10 mouse cellular contexts compared by ENCODE assay signal in genomic region chr2:122575470-122575869, GRCm38 (mm10). TPM values are rescaled to one million over a fixed set of nuclear protein-coding genes. Genes with fewer than 3 reads are reported as not detected.
A peak's percentile ranks its signal among the peaks of the same experiment; 100 is the strongest.
DNase-seq lines count a peak whose midpoint lies in the region; ATAC-seq lines count a peak whose summit lies in the region.
"Had no signal": no experiment of that assay in that cellular context is flagged by ENCODE, and none has a peak within 500 bp of the region (broad histone marks: within the 10 kb centered on the region; RNA-seq: fewer than 3 reads in every experiment).

No protein-coding gene starts in this region.

- DNase-seq in heart, adult 18-20 months = peak; percentile 47 to 66
- DNase-seq in adrenal gland, postnatal 10 days = peak; percentile 82
- peak; percentile 84 to 89 for DNase-seq in kidney, postnatal 36 days
- DNase-seq in neural tube, embryonic 10.5 days (ENCODE audit: extremely low spot score, low spot score) = no peak
- DNase-seq in lung, postnatal 36 days = no peak

- H3K4me1 ChIP-seq in heart, embryonic 11.5 days (ENCODE audit: control insufficient read depth, insufficient read depth, low read length) = peaks cover 4% of the 10 kb centered on the region
- peaks cover 23% of the 10 kb centered on the region for H3K4me1 ChIP-seq in heart, embryonic 13.5 days
- no peaks in the 10 kb centered on the region for H3K4me1 ChIP-seq in hindbrain, embryonic 12.5 days
- H3K4me1 ChIP-seq: midbrain, embryonic 12.5 days had no signal

- no peak overlapping the region for H3K4me3 ChIP-seq in heart, embryonic 11.5 days (ENCODE audit: low read depth, low read length)
- no peak overlapping the region for H3K4me3 ChIP-seq in heart, embryonic 13.5 days
- H3K4me3 ChIP-seq in hindbrain, embryonic 12.5 days = no peak overlapping the region
- H3K4me3 ChIP-seq: limb, embryonic 10.5 days; midbrain, embryonic 12.5 days had no signal

- 47% methylated on average over 11 of the region's 11 CpGs for WGBS in heart, embryonic 11.5 days (ENCODE audit: insufficient replicate concordance)
- 36% methylated on average over 11 of the region's 11 CpGs for WGBS in heart, embryonic 13.5 days
- 75% methylated on average over 11 of the region's 11 CpGs for WGBS in hindbrain, embryonic 12.5 days

- no peak for ATAC-seq in heart, embryonic 11.5 days (replicated peaks; ENCODE audit: insufficient number of reproducible peaks, low FRiP score, low TSS enrichment)
- ATAC-seq in heart, embryonic 13.5 days (ENCODE audit: extremely low read depth, insufficient number of reproducible peaks, low FRiP score, low TSS enrichment) = no peak; the same call in 1 of the 2 replicates
- no peak for ATAC-seq in hindbrain, embryonic 12.5 days (ENCODE audit: low FRiP score)

- no peaks in the 10 kb centered on the region for H3K36me3 ChIP-seq in heart, embryonic 11.5 days (ENCODE audit: control insufficient read depth, insufficient read depth, low read length)
- no peaks in the 10 kb centered on the region for H3K36me3 ChIP-seq in heart, embryonic 13.5 days
- no peaks in the 10 kb centered on the region for H3K36me3 ChIP-seq in hindbrain, embryonic 12.5 days
- H3K36me3 ChIP-seq: limb, embryonic 10.5 days; midbrain, embryonic 12.5 days had no signal

- no peaks in the 10 kb centered on the region for H3K27me3 ChIP-seq in heart, embryonic 11.5 days (ENCODE audit: control insufficient read depth, insufficient read depth, low read length)
- H3K27me3 ChIP-seq in heart, embryonic 13.5 days (replicated peaks) = 0 out of 2 replicates have a peak, but pooled peaks cover 2% of the 10 kb centered on the region
- no peaks in the 10 kb centered on the region for H3K27me3 ChIP-seq in hindbrain, embryonic 12.5 days
- H3K27me3 ChIP-seq: midbrain, embryonic 12.5 days had no signal

- H3K9me3 ChIP-seq in heart, embryonic 11.5 days (replicated peaks; ENCODE audit: control insufficient read depth, low read length) = no peaks in the 10 kb centered on the region
- H3K9me3 ChIP-seq in heart, embryonic 13.5 days = no peaks in the 10 kb centered on the region
- no peaks in the 10 kb centered on the region for H3K9me3 ChIP-seq in hindbrain, embryonic 12.5 days (replicated peaks)
- H3K9me3 ChIP-seq: limb, embryonic 10.5 days; midbrain, embryonic 12.5 days had no signal

- no peak overlapping the region for H3K27ac ChIP-seq in heart, embryonic 11.5 days (ENCODE audit: low read depth, low read length)
- peak overlapping the region; percentile 22; the same call in 1 of the 2 replicates for H3K27ac ChIP-seq in heart, embryonic 13.5 days (replicated peaks)
- no peak overlapping the region for H3K27ac ChIP-seq in hindbrain, embryonic 12.5 days
- H3K27ac ChIP-seq: limb, embryonic 10.5 days; midbrain, embryonic 12.5 days had no signal

- H3K4me2 ChIP-seq in heart, embryonic 11.5 days = no peak overlapping the region
- H3K4me2 ChIP-seq in heart, embryonic 13.5 days = peak overlapping the region; percentile 25
- H3K4me2 ChIP-seq in hindbrain, embryonic 12.5 days (replicated peaks) = no peak overlapping the region
- H3K4me2 ChIP-seq: midbrain, embryonic 12.5 days had no signal

- no peak overlapping the region for H3K9ac ChIP-seq in heart, embryonic 11.5 days (ENCODE audit: low read depth, low read length)
- no peak overlapping the region for H3K9ac ChIP-seq in heart, embryonic 13.5 days
- H3K9ac ChIP-seq in hindbrain, embryonic 12.5 days = no peak overlapping the region
- H3K9ac ChIP-seq: midbrain, embryonic 12.5 days had no signal

RNA-seq across cellular contexts. Expression of gene Gatm, which starts 35.6 kb away (rescaled TPM):
- total RNA-seq in heart, adult 18-20 months (2021) = 1 to 10 TPM; 3.1 to 3.2 TPM
- polyA plus RNA-seq in heart, embryonic 11.5 days (2014; fragmentation: Nextera tagmentation; extraction: Ambion mirVana) = 26.6 and 33.6 TPM in 2 replicates
- total RNA-seq in adrenal gland, postnatal 10 days (2021) = 10 to 100 TPM; 12.5 to 16.5 TPM
- 19.3 and 21.9 TPM in 2 replicates for polyA plus RNA-seq in heart, embryonic 13.5 days (2015; fragmentation: Nextera tagmentation; extraction: Ambion mirVana)
- polyA plus RNA-seq in hindbrain, embryonic 12.5 days (2016; fragmentation: Nextera tagmentation; extraction: Ambion mirVana) = 18.1 and 21.4 TPM in 2 replicates

Comparison
In these comparisons a context has a peak if more than half of its experiments do, and no peak if none do; other contexts are left out.
1. DNase-seq: peak in heart, adult 18-20 months (2 of 2), adrenal gland, postnatal 10 days (single experiment) and kidney, postnatal 36 days (2 of 2); none in neural tube, embryonic 10.5 days (single experiment) and lung, postnatal 36 days (single experiment).